Mouse (Mus musculus) hindbrain, embryonic 15.5 days (tissue): ENCODE data around the gene Det1. TPM values are rescaled to one million over a fixed set of nuclear protein-coding genes. Genes with fewer than 3 reads are reported as not detected.

Experiments used
- ATAC-seq: fragments of 200-750 bp; cut with Nextera tagmentation; 2 replicates; pipeline ENCODE4 v1.8.0; 2017; ENCODE audit warnings: low read depth, moderate number of reproducible peaks, moderate TSS enrichment; ENCODE audit not compliant: low FRiP score
- H3K27ac ChIP-seq: fragments of 300-500 bp; sonication (generic); replicated peaks from 2 replicates; pipeline ENCODE4 v1.5.1; 2015; ENCODE audit warnings: mild to moderate bottlenecking, inconsistent platforms
- H3K27me3 ChIP-seq: fragments of 300-500 bp; sonication (generic); 2 replicates; pipeline ENCODE4 v1.6.1; 2015; ENCODE audit warnings: control low read depth, inconsistent platforms
- H3K36me3 ChIP-seq: fragments of 300-500 bp; sonication (generic); 2 replicates; pipeline ENCODE4 v1.6.1; 2015; ENCODE audit warnings: control low read depth, inconsistent platforms
- H3K4me1 ChIP-seq: fragments of 300-500 bp; sonication (generic); replicated peaks from 2 replicates; pipeline ENCODE4 v1.6.1; 2015; ENCODE audit warnings: control low read depth, inconsistent platforms
- H3K4me2 ChIP-seq: fragments of 300-500 bp; sonication (generic); 2 replicates; pipeline ENCODE4 v1.6.1; 2015; ENCODE audit warnings: moderate library complexity, mild to moderate bottlenecking, inconsistent platforms
- H3K4me3 ChIP-seq: fragments of 300-500 bp; sonication (generic); 2 replicates; pipeline ENCODE4 v1.5.1; 2015; ENCODE audit warnings: mild to moderate bottlenecking, inconsistent platforms
- H3K9ac ChIP-seq: fragments of 300-500 bp; sonication (generic); 2 replicates; pipeline ENCODE4 v1.6.1; 2015; ENCODE audit warnings: inconsistent platforms
- H3K9me3 ChIP-seq: fragments of 300-500 bp; sonication (generic); 2 replicates; pipeline ENCODE4 v1.6.1; 2016; ENCODE audit warnings: control low read depth, inconsistent platforms
- WGBS: fragments of 180-500 bp; shearing (Covaris S2); methylation state at CpG from one replicate; pipeline ENCODE4 v1.1.7; 2015; 5-methylcytosine and 5-hydroxymethylcytosine counted together
- polyA plus RNA-seq: library from polyadenylated mRNA; unstranded; fragments of >200 nt; fragmentation: Nextera tagmentation; extraction: Ambion mirVana; gene quantifications from 2 replicates; pipeline ENCODE4 v1.2.1, GENCODE M21; 2015

Det1 gene
- polyA plus RNA-seq, 1 experiment from 2014 or later = 13.0 TPM

GRCm38 (mm10) chr7:78841601-78842000 lies 5.5 kb downstream of the Det1 start:
- ATAC-seq = no peak
- no peak overlapping the region for H3K27ac ChIP-seq
- H3K4me2 ChIP-seq = no peak overlapping the region
- H3K4me1 ChIP-seq = peaks cover 12% of the 10 kb centered on the region
- no peak overlapping the region for H3K9ac ChIP-seq
- no peaks in the 10 kb centered on the region for H3K27me3 ChIP-seq
- WGBS = 92% methylated on average over 5 of the region's 5 CpGs
- H3K36me3 ChIP-seq = peaks cover 42% of the 10 kb centered on the region
- no peak overlapping the region for H3K4me3 ChIP-seq
- H3K9me3 ChIP-seq = no peaks in the 10 kb centered on the region

DNA sequence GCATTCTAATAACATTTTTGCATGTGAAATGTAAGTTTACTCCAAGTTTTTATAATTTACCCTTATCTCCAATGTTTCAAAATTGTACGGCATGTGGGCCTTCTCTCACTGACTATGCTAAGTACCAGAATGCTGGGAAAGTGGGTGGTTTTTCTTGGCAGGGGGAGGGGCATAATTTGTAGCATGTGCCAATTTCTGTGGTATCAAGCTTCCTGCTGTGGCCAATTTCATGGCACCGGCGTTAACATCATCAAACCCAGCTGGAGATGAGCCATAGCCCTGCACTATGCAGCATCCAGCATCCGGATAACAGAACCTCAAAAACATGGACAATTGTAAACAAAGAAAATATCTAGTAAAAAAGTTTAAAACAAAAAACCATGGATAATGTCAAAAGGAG lies 9.8 kb downstream of the Det1 start:
- no peaks in the 10 kb centered on the region for H3K4me1 ChIP-seq
- WGBS = 52% methylated on average over 4 of the region's 4 CpGs
- no peak overlapping the region for H3K9ac ChIP-seq
- H3K36me3 ChIP-seq = peaks cover 27% of the 10 kb centered on the region
- no peaks in the 10 kb centered on the region for H3K27me3 ChIP-seq
- H3K4me3 ChIP-seq = no peak overlapping the region
- no peak for ATAC-seq
- no peak overlapping the region for H3K4me2 ChIP-seq
- H3K27ac ChIP-seq = no peak overlapping the region
- H3K9me3 ChIP-seq = no peaks in the 10 kb centered on the region

- H3K4me3 ChIP-seq = no peak overlapping the region
- H3K4me1 ChIP-seq = no peaks in the 10 kb centered on the region
- no peaks in the 10 kb centered on the region for H3K9me3 ChIP-seq
- WGBS = 85% methylated on average over 4 of the region's 4 CpGs
- peaks cover 19% of the 10 kb centered on the region for H3K36me3 ChIP-seq
- no peaks in the 10 kb centered on the region for H3K27me3 ChIP-seq
- no peak overlapping the region for H3K9ac ChIP-seq
- H3K4me2 ChIP-seq = no peak overlapping the region
- no peak for ATAC-seq
- H3K27ac ChIP-seq = no peak overlapping the region
These were observed 11.4 kb downstream of the Det1 start for GRCm38 (mm10) chr7:78835656-78836055.

DNA sequence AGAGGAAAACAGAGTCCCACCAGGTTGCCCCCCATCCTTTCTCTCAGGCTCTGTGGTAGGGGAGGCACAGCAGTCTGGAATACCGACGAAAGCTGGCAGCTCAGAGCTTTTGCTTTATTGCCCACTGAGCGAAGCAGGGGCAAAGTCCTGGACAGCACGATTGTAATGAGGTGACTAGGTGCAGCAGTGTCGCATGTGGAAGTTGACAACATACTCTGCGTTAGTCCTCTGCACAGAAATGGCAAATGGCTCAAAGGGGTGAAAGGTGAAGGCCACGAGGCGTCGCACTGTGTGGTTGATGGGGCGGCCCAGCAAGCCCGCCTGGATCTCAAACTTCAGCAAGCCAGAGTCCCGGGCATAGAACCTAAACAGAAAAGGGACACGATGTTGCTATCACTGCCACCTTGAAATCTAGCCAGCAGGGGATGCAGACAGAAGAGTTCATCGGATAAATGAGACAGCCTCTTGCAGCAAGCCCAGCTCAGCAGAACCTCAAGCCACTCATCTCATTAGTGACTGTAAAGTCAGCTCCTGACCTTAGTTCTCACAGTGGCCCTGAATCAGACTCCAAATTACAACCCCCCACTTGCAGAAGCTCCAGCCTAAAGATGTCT lies 19.2 kb downstream of the Det1 start:
- Histone ChIP-seq H3K27me3 (no peaks in the 10 kb centered on the region), H3K4me2 (no peak overlapping the region), H3K4me1 (peaks cover 22% of the 10 kb centered on the region), H3K27ac (no peak overlapping the region), H3K4me3 (no peak overlapping the region), H3K9me3 (no peaks in the 10 kb centered on the region), H3K9ac (no peak overlapping the region), H3K36me3 (peaks cover 7% of the 10 kb centered on the region; the same call in 1 of the 2 replicates)
- WGBS = 79% methylated on average over 14 of the region's 14 CpGs
- ATAC-seq = no peak

DNA sequence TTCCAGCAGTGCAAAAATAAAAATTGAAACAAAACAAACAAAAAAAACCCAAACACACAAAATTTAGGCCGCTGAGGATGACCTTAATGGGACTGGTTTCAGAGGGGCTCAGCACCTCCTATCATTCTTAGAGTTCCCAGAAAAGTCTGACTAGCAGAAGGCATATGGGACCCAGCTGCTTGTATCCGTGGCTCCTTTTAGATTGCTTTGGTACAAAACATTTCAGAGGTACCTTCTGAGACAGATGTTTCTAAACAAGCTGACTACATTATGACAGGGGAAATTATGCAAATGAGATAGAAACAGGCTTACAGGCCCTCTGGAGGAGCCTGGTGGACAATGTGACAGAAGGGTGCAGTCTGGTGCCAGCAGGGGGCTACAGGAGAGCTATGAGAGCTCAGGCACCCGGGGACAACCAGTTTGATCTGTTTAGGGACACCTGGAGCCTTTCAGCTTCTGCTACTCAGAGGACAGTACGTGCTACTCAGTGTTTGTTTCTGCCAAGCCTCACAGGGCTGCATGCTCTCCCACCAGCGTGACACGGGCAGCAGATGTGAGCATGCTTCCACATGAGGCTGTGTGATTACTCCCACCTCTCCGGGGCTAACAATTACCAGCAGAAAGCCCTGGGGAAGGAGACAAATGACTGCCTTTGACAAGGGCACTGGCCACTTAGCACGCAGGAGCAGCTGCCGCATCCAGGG lies 20.2 kb downstream of the Det1 start:
- Histone ChIP-seq H3K36me3 (peaks cover 7% of the 10 kb centered on the region; the same call in 1 of the 2 replicates), H3K4me3 (no peak overlapping the region), H3K27me3 (no peaks in the 10 kb centered on the region), H3K9ac (no peak overlapping the region), H3K4me2 (no peak overlapping the region), H3K27ac (peak overlapping the region; percentile 77), H3K4me1 (peaks cover 22% of the 10 kb centered on the region), H3K9me3 (no peaks in the 10 kb centered on the region)
- WGBS = 35% methylated on average over 9 of the region's 9 CpGs
- peak; percentile 66 for ATAC-seq

- no peaks in the 10 kb centered on the region for H3K9me3 ChIP-seq
- 85% methylated on average over 12 of the region's 12 CpGs for WGBS
These were observed 28.7 kb downstream of the Det1 start for GRCm38 (mm10) chr7:78818336-78818735.

GRCm38 (mm10) chr7:78814766-78815165 lies 32.3 kb downstream of the Det1 start:
- no peak overlapping the region for H3K4me2 ChIP-seq
- no peak overlapping the region for H3K9ac ChIP-seq
- H3K27me3 ChIP-seq = no peaks in the 10 kb centered on the region
- no peaks in the 10 kb centered on the region for H3K36me3 ChIP-seq
- H3K27ac ChIP-seq = peak overlapping the region; percentile 53; the same call in 1 of the 2 replicates
- H3K4me1 ChIP-seq = peaks cover 16% of the 10 kb centered on the region; the same call in 1 of the 2 replicates
- H3K9me3 ChIP-seq = no peaks in the 10 kb centered on the region
- no peak overlapping the region for H3K4me3 ChIP-seq
- ATAC-seq = peak; percentile 75; the same call in 1 of the 2 replicates

More at GRCm38 (mm10) chr7:78818336-78818735, 28.7 kb downstream of the Det1 start:
- Histone ChIP-seq H3K4me3 (no peak overlapping the region), H3K4me2 (no peak overlapping the region), H3K36me3 (no peaks in the 10 kb centered on the region; the same call in 1 of the 2 replicates), H3K27ac (no peak overlapping the region), H3K4me1 (peaks cover 16% of the 10 kb centered on the region; the same call in 1 of the 2 replicates), H3K9ac (no peak overlapping the region), H3K27me3 (no peaks in the 10 kb centered on the region)
- ATAC-seq = no peak

GRCm38 (mm10) chr7:78813791-78814190 lies 33.3 kb downstream of the Det1 start:
- Histone ChIP-seq H3K9ac (no peak overlapping the region), H3K4me3 (no peak overlapping the region), H3K27me3 (no peaks in the 10 kb centered on the region), H3K36me3 (no peaks in the 10 kb centered on the region), H3K9me3 (no peaks in the 10 kb centered on the region), H3K4me2 (no peak overlapping the region), H3K4me1 (peaks cover 16% of the 10 kb centered on the region; the same call in 1 of the 2 replicates), H3K27ac (peak overlapping the region; percentile 45; the same call in 1 of the 2 replicates)
- WGBS = 77% methylated on average over 6 of the region's 6 CpGs
- ATAC-seq = no peak

DNA sequence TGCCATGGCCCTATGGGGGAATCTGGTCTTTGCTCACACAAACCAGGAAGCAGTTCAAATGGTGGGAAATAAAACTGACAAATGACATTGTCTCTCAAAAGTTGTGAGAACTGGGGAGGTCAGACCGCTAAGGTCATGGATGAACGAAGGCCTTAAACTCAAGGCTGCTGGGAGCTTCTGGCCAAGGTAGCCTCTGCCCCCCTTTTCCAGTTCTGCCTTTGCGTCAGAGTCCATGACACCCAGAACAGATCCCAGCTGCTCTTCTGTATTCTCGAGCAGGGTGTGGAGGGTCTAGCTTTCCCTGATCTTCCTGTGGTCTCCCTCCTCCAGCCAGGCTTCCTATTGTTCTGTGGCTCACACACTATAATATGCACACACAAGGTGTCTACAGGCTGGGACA lies 39.9 kb downstream of the Det1 start:
- no peaks in the 10 kb centered on the region for H3K27me3 ChIP-seq
- no peaks in the 10 kb centered on the region for H3K9me3 ChIP-seq
- no peak overlapping the region for H3K4me2 ChIP-seq
- no peaks in the 10 kb centered on the region for H3K36me3 ChIP-seq
- H3K4me3 ChIP-seq = no peak overlapping the region
- no peak for ATAC-seq
- 83% methylated on average over 4 of the region's 4 CpGs for WGBS
- H3K27ac ChIP-seq = no peak overlapping the region
- no peak overlapping the region for H3K9ac ChIP-seq
- no peaks in the 10 kb centered on the region for H3K4me1 ChIP-seq

DNA sequence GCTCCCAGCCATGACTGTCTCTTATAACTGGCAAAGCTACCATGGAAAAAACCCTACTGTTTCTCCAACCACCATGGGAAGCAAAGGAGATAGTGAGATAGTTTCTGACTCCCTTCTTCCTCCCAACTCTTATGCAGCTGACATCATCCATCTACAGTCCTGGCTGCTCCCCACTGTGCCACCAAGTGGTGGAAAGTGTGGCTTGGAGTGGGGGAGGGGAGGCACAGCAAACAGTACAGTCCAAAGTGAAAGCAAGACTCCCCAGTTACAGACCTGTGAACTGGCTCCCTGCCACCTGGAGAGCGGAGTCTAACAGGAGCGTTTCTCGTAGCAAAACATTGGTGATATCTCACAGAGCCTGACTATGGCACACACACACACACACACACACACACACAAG lies 43.2 kb downstream of the Det1 start:
- Histone ChIP-seq H3K27me3 (no peaks in the 10 kb centered on the region), H3K9ac (no peak overlapping the region), H3K4me1 (no peaks in the 10 kb centered on the region), H3K9me3 (no peaks in the 10 kb centered on the region), H3K36me3 (no peaks in the 10 kb centered on the region), H3K4me2 (no peak overlapping the region), H3K4me3 (no peak overlapping the region), H3K27ac (no peak overlapping the region)
- 85% methylated on average over 3 of the region's 3 CpGs for WGBS
- ATAC-seq = no peak

DNA sequence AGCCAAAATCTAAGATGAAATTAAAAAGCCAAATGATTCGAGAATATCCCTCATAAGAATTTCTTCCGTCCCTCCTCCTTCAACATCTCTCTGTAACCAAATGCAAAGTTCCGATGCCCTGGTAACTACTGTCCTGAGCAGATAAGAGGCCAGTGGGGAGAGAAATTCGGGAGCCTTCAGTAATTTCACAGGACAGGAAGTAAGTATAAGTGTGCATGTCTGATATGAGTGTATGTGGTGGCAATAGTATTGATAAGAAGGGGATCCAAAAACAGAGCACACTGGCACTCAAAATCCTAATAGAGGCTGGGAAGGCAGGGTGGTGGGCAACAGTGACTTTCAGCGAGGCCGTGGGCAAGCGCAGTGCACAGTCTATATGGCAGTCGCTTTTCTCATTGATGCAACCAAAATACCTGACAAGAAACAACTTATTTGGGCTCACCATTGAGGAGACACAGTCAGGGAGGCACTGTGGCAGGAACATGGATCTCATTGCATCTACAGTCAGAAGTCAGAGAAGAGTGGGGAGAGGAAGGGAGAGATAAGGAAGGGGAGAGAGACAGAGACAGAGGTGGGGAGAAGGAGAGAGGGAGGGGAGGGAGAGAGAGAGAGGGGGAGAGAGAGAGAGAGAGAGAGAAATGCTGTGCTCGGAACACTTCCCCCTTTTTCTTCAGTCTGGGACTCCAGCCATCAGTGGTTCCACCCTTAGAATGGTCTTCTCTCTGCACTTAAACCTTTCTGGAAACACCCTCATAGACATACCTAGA lies 47.1 kb downstream of the Det1 start:
- Histone ChIP-seq H3K27me3 (no peaks in the 10 kb centered on the region), H3K36me3 (no peaks in the 10 kb centered on the region), H3K9me3 (no peaks in the 10 kb centered on the region), H3K4me1 (peaks cover 10% of the 10 kb centered on the region; the same call in 1 of the 2 replicates), H3K4me2 (no peak overlapping the region), H3K27ac (no peak overlapping the region), H3K4me3 (no peak overlapping the region), H3K9ac (no peak overlapping the region)
- ATAC-seq = no peak
- WGBS = 80% methylated on average over 9 of the region's 9 CpGs
